Mouse (Mus musculus) cerebellum, adult 2 months (tissue): ENCODE measurements around the gene Prkcsh. TPM values are rescaled to one million over a fixed set of nuclear protein-coding genes. Genes with fewer than 3 reads are reported as not detected.

Experiments used
- DNase-seq, 2 experiments: peaks; one replicate each; pipeline ENCODE4 v3.0.0; 2021
- H3K27ac ChIP-seq: fragments of 200-500 bp; 2 replicates; pipeline ENCODE4 v1.5.1; 2012; ENCODE audit warnings: low read length, control low read depth, inconsistent platforms; ENCODE audit not compliant: insufficient read depth
- H3K27me3 ChIP-seq: fragments of 200-500 bp; 2 replicates; pipeline ENCODE4 v1.6.1; 2012; ENCODE audit warnings: inconsistent platforms, mild to moderate bottlenecking, low read length, moderate library complexity; ENCODE audit not compliant: control insufficient read depth, insufficient read depth
- H3K4me1 ChIP-seq: fragments of 200-500 bp; 2 replicates; pipeline ENCODE4 v1.6.1; 2011; ENCODE audit warnings: low read length; ENCODE audit not compliant: control insufficient read depth, insufficient read depth
- H3K4me3 ChIP-seq: fragments of 200-500 bp; replicated peaks from 2 replicates; pipeline ENCODE3; 2011; ENCODE audit warnings: mild to moderate bottlenecking, low read depth, low read length, control low read depth; ENCODE audit not compliant: insufficient read depth
- CTCF ChIP-seq: fragments of 200-500 bp; IDR thresholded peaks from 2 replicates; pipeline ENCODE4 v1.5.1; 2011; ENCODE audit warnings: low read depth, mild to moderate bottlenecking, control low read depth, low read length, moderate library complexity, borderline replicate concordance; ENCODE audit not compliant: insufficient read depth
- POLR2A ChIP-seq: fragments of 200-500 bp; IDR thresholded peaks from 2 replicates; pipeline ENCODE4 v1.6.1; 2011; ENCODE audit warnings: low read length, control low read depth, borderline replicate concordance; ENCODE audit not compliant: insufficient read depth
- WGBS: fragments of 180-500 bp; shearing (Covaris S2); methylation state at CpG from one replicate; pipeline ENCODE4 v1.1.7; 2018; 5-methylcytosine and 5-hydroxymethylcytosine counted together
- polyA plus RNA-seq: library from polyadenylated mRNA; depleted of rRNA; stranded (reverse); fragments of >200 nt; gene quantifications from 2 replicates; pipeline ENCODE4 v1.2.3, GENCODE M21; 2012

Gene Prkcsh
- polyA plus RNA-seq, 1 experiment, result 91.3 TPM

GRCm38 (mm10) chr9:21960558-21961208, 41.9 kb upstream of the Prkcsh start:
- Histone ChIP-seq H3K4me1 (peaks cover 12% of the 10 kb centered on the region), H3K27me3 (no peaks in the 10 kb centered on the region), H3K27ac (no peak overlapping the region), H3K4me3 (no peak overlapping the region)
- TF ChIP-seq POLR2A, result no peak
- WGBS, result 35% methylated on average over 26 of the region's 26 CpGs
- DNase-seq, result peak; percentile 41 to 48

GRCm38 (mm10) chr9:21961366-21961980, 41.1 kb upstream of the Prkcsh start:
- no peak overlapping the region for H3K27ac ChIP-seq
- TF ChIP-seq POLR2A (no peak), CTCF (no peak)
- H3K4me3 ChIP-seq, result peak overlapping the region; percentile 50
- H3K4me1 ChIP-seq, result peaks cover 12% of the 10 kb centered on the region
- no peaks in the 10 kb centered on the region for H3K27me3 ChIP-seq
- 5% methylated on average over 35 of the region's 35 CpGs for WGBS
- peak; percentile 23 to 48 for DNase-seq

- no peak overlapping the region for H3K27ac ChIP-seq
- 1% methylated on average over 15 of the region's 15 CpGs for WGBS
- H3K27me3 ChIP-seq, result no peaks in the 10 kb centered on the region
Observed at GRCm38 (mm10) chr9:21962010-21962409, 40.6 kb upstream of the Prkcsh start.

GRCm38 (mm10) chr9:21962416-21963059, 40.1 kb upstream of the Prkcsh start:
- Histone ChIP-seq H3K4me3 (peak overlapping the region; percentile 50), H3K27me3 (no peaks in the 10 kb centered on the region), H3K4me1 (peaks cover 12% of the 10 kb centered on the region), H3K27ac (peak overlapping the region; percentile 17; the same call in 1 of the 2 replicates)
- WGBS, result 6% methylated on average over 34 of the region's 34 CpGs
- TF ChIP-seq POLR2A, result no peak
- peak; percentile 7; the same call in 1 of the 2 replicates for TF ChIP-seq CTCF
- DNase-seq, result peak; percentile 67 to 69

More at GRCm38 (mm10) chr9:21962010-21962409, 40.6 kb upstream of the Prkcsh start:
- peak overlapping the region; percentile 50 for H3K4me3 ChIP-seq
- TF ChIP-seq CTCF, result peak; percentile 31; the same call in 1 of the 2 replicates
- no peak for TF ChIP-seq POLR2A
- peak; percentile 26 to 40 for DNase-seq
- peaks cover 12% of the 10 kb centered on the region for H3K4me1 ChIP-seq

GRCm38 (mm10) chr9:21963417-21963816, 39.2 kb upstream of the Prkcsh start, which contains the start of gene Epor:
Epor (minus strand) TSS chr9:21963506.
- Histone ChIP-seq H3K27me3 (no peaks in the 10 kb centered on the region), H3K27ac (peak within 1 kb of the TSS; percentile 17; the same call in 1 of the 2 replicates), H3K4me3 (peak within 1 kb of the TSS; percentile 50), H3K4me1 (peaks cover 12% of the 10 kb centered on the region)
- peak in 1 of 2 experiments; percentile 32 for DNase-seq
- 28% methylated on average over 8 of the region's 8 CpGs for WGBS
- no peak for TF ChIP-seq CTCF
- TF ChIP-seq POLR2A, result no peak

- Histone ChIP-seq H3K4me3 (no peak overlapping the region), H3K27me3 (no peaks in the 10 kb centered on the region), H3K27ac (0 out of 2 replicates have a peak overlapping the region, but pooled peaks have one; percentile 23), H3K4me1 (peaks cover 7% of the 10 kb centered on the region)
- DNase-seq, result no peak
- 9% methylated on average over 6 of the region's 6 CpGs for WGBS
- TF ChIP-seq CTCF (no peak), POLR2A (no peak)
Observed at GRCm38 (mm10) chr9:21968883-21969282, 33.7 kb upstream of the Prkcsh start.

GRCm38 (mm10) chr9:21969304-21969703, 33.3 kb upstream of the Prkcsh start:
- no peak for TF ChIP-seq POLR2A
- no peak for TF ChIP-seq CTCF
- WGBS, result 61% methylated on average over 4 of the region's 4 CpGs
- no peaks in the 10 kb centered on the region for H3K27me3 ChIP-seq
- H3K4me1 ChIP-seq, result peaks cover 7% of the 10 kb centered on the region
- peak overlapping the region; percentile 23; the same call in 1 of the 2 replicates for H3K27ac ChIP-seq
- DNase-seq, result no peak
- no peak overlapping the region for H3K4me3 ChIP-seq
